9 mouse cellular contexts compared by ENCODE assay signal in genomic region chr6:53369928-53370327, GRCm38 (mm10).
DNase-seq lines count a peak whose midpoint lies in the region; ATAC-seq and TF ChIP-seq lines count a peak whose summit lies in the region.
"Had no signal": no experiment of that assay in that cellular context is flagged by ENCODE, and none has a peak within 500 bp of the region (broad histone marks: within the 10 kb centered on the region; RNA-seq: fewer than 3 reads in every experiment).

No protein-coding gene starts in this region.

- no peak overlapping the region for H3K27ac ChIP-seq in kidney, embryonic 15.5 days
- 0 out of 2 replicates have a peak overlapping the region, but pooled peaks have one; percentile 17 for H3K27ac ChIP-seq in bone marrow macrophage, adult 2 months (ENCODE audit: insufficient read depth, low read depth, low read length)
- H3K27ac ChIP-seq in forebrain, embryonic 13.5 days: no peak overlapping the region
- no peak overlapping the region for H3K27ac ChIP-seq in stomach, postnatal 0 days (replicated peaks)

- 83% methylated on average over 5 of the region's 5 CpGs for WGBS in kidney, embryonic 15.5 days
- 94% methylated on average over 5 of the region's 5 CpGs for WGBS in forebrain, embryonic 13.5 days
- WGBS in stomach, postnatal 0 days: 88% methylated on average over 5 of the region's 5 CpGs

- H3K4me1 ChIP-seq in kidney, embryonic 15.5 days: 0 out of 2 replicates have a peak, but pooled peaks cover 5% of the 10 kb centered on the region
- peaks cover 19% of the 10 kb centered on the region for H3K4me1 ChIP-seq in bone marrow macrophage, adult 2 months (ENCODE audit: control insufficient read depth, insufficient read depth, low read length)
- no peaks in the 10 kb centered on the region; the same call in 1 of the 2 replicates for H3K4me1 ChIP-seq in forebrain, embryonic 13.5 days
- no peaks in the 10 kb centered on the region; the same call in 1 of the 2 replicates for H3K4me1 ChIP-seq in stomach, postnatal 0 days (replicated peaks; ENCODE audit: control insufficient read depth, insufficient read depth)

- no peak overlapping the region for H3K9ac ChIP-seq in kidney, embryonic 15.5 days
- H3K9ac ChIP-seq in forebrain, embryonic 13.5 days: no peak overlapping the region
- no peak overlapping the region for H3K9ac ChIP-seq in stomach, postnatal 0 days (ENCODE audit: low read length)

- no peak overlapping the region for H3K4me3 ChIP-seq in kidney, embryonic 15.5 days (replicated peaks)
- no peak overlapping the region for H3K4me3 ChIP-seq in bone marrow macrophage, adult 2 months (ENCODE audit: insufficient read depth, low read length)
- H3K4me3 ChIP-seq in forebrain, embryonic 13.5 days: no peak overlapping the region
- H3K4me3 ChIP-seq in stomach, postnatal 0 days (ENCODE audit: low read depth, low read length): no peak overlapping the region

- no peak for TF ChIP-seq EP300 in stomach, postnatal 0 days (optimal IDR thresholded peaks at IDR 0.05)

- ATAC-seq in kidney, embryonic 15.5 days (replicated peaks; ENCODE audit: low FRiP score): no peak
- ATAC-seq in forebrain, embryonic 13.5 days: no peak
- ATAC-seq in stomach, postnatal 0 days (ENCODE audit: low FRiP score, low TSS enrichment): no peak

- H3K4me2 ChIP-seq in kidney, embryonic 15.5 days: no peak overlapping the region
- no peak overlapping the region for H3K4me2 ChIP-seq in forebrain, embryonic 13.5 days
- no peak overlapping the region for H3K4me2 ChIP-seq in stomach, postnatal 0 days (replicated peaks; ENCODE audit: low read depth)

- no peak for TF ChIP-seq POLR2A in bone marrow macrophage, adult 2 months (IDR thresholded peaks at IDR 0.05; ENCODE audit: borderline replicate concordance, low read depth, low read length)

- no peaks in the 10 kb centered on the region for H3K9me3 ChIP-seq in kidney, embryonic 15.5 days (replicated peaks)
- no peaks in the 10 kb centered on the region for H3K9me3 ChIP-seq in forebrain, embryonic 13.5 days (replicated peaks)
- H3K9me3 ChIP-seq in stomach, postnatal 0 days (ENCODE audit: control insufficient read depth, low read length): no peaks in the 10 kb centered on the region

- H3K27me3 ChIP-seq in kidney, embryonic 15.5 days: no peaks in the 10 kb centered on the region
- no peaks in the 10 kb centered on the region for H3K27me3 ChIP-seq in splenic B cell, adult 2 months (ENCODE audit: control insufficient read depth, insufficient read depth, low read length, poor library complexity, severe bottlenecking)
- H3K27me3 ChIP-seq in forebrain, embryonic 13.5 days: no peaks in the 10 kb centered on the region
- no peaks in the 10 kb centered on the region for H3K27me3 ChIP-seq in stomach, postnatal 0 days (ENCODE audit: control insufficient read depth, insufficient read depth, low read length)

- no peak for TF ChIP-seq CTCF in bone marrow macrophage, adult 2 months (IDR thresholded peaks at IDR 0.05; ENCODE audit: low read depth, low read length)
- no peak for TF ChIP-seq CTCF in stomach, postnatal 0 days (IDR thresholded peaks at IDR 0.05; ENCODE audit: low read depth)

- peak; percentile 8 for DNase-seq in kidney, adult 11 months
- DNase-seq in lung, postnatal 10 days: peak; percentile 20
- peak; percentile 67 for DNase-seq in splenic B cell, adult 2 months (ENCODE audit: low read depth, low spot score)
- DNase-seq in stomach, postnatal 0 days (ENCODE audit: low spot score): no peak
- no peak for DNase-seq in cerebellum, postnatal 36 days
- DNase-seq: cerebellum, adult 2 months had no signal

- H3K36me3 ChIP-seq in kidney, embryonic 15.5 days: no peaks in the 10 kb centered on the region
- H3K36me3 ChIP-seq in splenic B cell, adult 2 months (ENCODE audit: control insufficient read depth, insufficient read depth, low read length, poor library complexity, severe bottlenecking): no peaks in the 10 kb centered on the region
- H3K36me3 ChIP-seq in forebrain, embryonic 13.5 days (ENCODE audit: poor library complexity, severe bottlenecking): no peaks in the 10 kb centered on the region
- no peaks in the 10 kb centered on the region for H3K36me3 ChIP-seq in stomach, postnatal 0 days (ENCODE audit: control insufficient read depth, insufficient read depth, low read length)

Comparison
In these comparisons a context has a peak if more than half of its experiments do, and no peak if none do; other contexts are left out.
1. DNase-seq: peak in kidney, adult 11 months (single experiment), lung, postnatal 10 days (single experiment) and splenic B cell, adult 2 months (single experiment); none in stomach, postnatal 0 days (single experiment) and cerebellum, postnatal 36 days (0 of 2).